Comparison of ENCODE assay signal across 34 mouse cellular contexts in the genomic region with DNA sequence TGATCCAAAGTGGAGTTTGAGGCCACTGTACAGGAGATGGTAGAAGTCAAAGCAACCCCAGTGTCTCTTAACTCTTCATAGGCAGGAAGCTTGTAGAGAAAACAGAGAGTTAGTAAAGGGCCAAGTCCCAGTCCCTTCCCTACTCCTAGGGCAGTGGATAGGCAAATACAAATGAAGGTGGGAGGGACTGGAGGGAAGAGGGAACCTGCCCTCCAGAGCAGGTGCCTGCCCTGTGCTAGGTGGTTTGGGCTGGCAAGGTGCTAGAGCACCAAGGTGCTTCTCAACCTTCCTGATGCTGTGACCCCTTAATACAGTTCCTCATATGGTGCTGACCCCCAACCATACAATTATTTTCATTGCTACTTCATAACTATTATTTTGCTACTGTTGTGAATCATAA. TPM values are rescaled to one million over a fixed set of nuclear protein-coding genes. Genes with fewer than 3 reads are reported as not detected.
"Had no signal": no experiment of that assay in that cellular context is flagged by ENCODE, and none has a peak within 500 bp of the region (broad histone marks: within the 10 kb centered on the region; RNA-seq: fewer than 3 reads in every experiment).

No protein-coding gene starts in this region.

- H3K27me3 ChIP-seq: limb, embryonic 15.5 days; liver, embryonic 13.5 days; liver, embryonic 15.5 days; lung, embryonic 15.5 days; midbrain, embryonic 12.5 days; midbrain, embryonic 13.5 days; midbrain, embryonic 15.5 days had no signal

- H3K27ac ChIP-seq: left cerebral cortex, adult 2 months; limb, embryonic 10.5 days; limb, embryonic 15.5 days; liver, embryonic 12.5 days; liver, embryonic 13.5 days; liver, embryonic 14.5 days; liver, embryonic 15.5 days; lung, embryonic 15.5 days; macrophage; midbrain, embryonic 10.5 days; midbrain, embryonic 12.5 days; midbrain, embryonic 13.5 days; midbrain, embryonic 15.5 days had no signal

- H3K4me3 ChIP-seq: left cerebral cortex, adult 2 months; limb, embryonic 10.5 days; limb, embryonic 12.5 days; limb, embryonic 13.5 days; limb, embryonic 15.5 days; liver, embryonic 12.5 days; liver, embryonic 13.5 days; liver, embryonic 15.5 days; lung, embryonic 15.5 days; megakaryocyte, embryonic 14.5 days; midbrain, embryonic 10.5 days; midbrain, embryonic 12.5 days; midbrain, embryonic 13.5 days; midbrain, embryonic 15.5 days had no signal

- H3K4me2 ChIP-seq: limb, embryonic 12.5 days; limb, embryonic 13.5 days; limb, embryonic 15.5 days; liver, embryonic 11.5 days; liver, embryonic 12.5 days; liver, embryonic 13.5 days; liver, embryonic 15.5 days; lung, embryonic 14.5 days; lung, embryonic 15.5 days; midbrain, embryonic 11.5 days; midbrain, embryonic 12.5 days; midbrain, embryonic 13.5 days; midbrain, embryonic 15.5 days had no signal

- ATAC-seq: liver, embryonic 12.5 days; liver, postnatal 0 days; lung, postnatal 0 days; midbrain, embryonic 13.5 days; midbrain, embryonic 15.5 days; midbrain, embryonic 16.5 days had no signal

- DNase-seq: left cerebral cortex, postnatal 4 days; liver; liver, embryonic 13.5 days; liver, postnatal 0 days; lung, embryonic 14.5 days; lung, postnatal 10 days; lung, postnatal 14 days; lung, postnatal 36 days; lung, postnatal 4 days; midbrain, embryonic 14.5 days had no signal

- H3K4me1 ChIP-seq: liver, embryonic 12.5 days; liver, embryonic 13.5 days; liver, embryonic 15.5 days; lung, embryonic 15.5 days; megakaryocyte, embryonic 14.5 days had no signal

- H3K9ac ChIP-seq: limb, embryonic 12.5 days; limb, embryonic 13.5 days; limb, embryonic 15.5 days; liver, embryonic 12.5 days; liver, embryonic 13.5 days; liver, embryonic 14.5 days; liver, embryonic 15.5 days; liver, postnatal 0 days; lung, embryonic 14.5 days; lung, embryonic 15.5 days; midbrain, embryonic 12.5 days; midbrain, embryonic 13.5 days; midbrain, embryonic 15.5 days had no signal

- H3K36me3 ChIP-seq: limb, embryonic 10.5 days; limb, embryonic 12.5 days; limb, embryonic 13.5 days; limb, embryonic 15.5 days; liver, embryonic 12.5 days; liver, embryonic 13.5 days; liver, embryonic 15.5 days; lung, embryonic 15.5 days; midbrain, embryonic 10.5 days; midbrain, embryonic 12.5 days; midbrain, embryonic 13.5 days; midbrain, embryonic 15.5 days had no signal

- H3K9me3 ChIP-seq: limb, embryonic 10.5 days; limb, embryonic 12.5 days; limb, embryonic 13.5 days; limb, embryonic 15.5 days; liver, embryonic 12.5 days; liver, embryonic 13.5 days; liver, embryonic 15.5 days; lung, embryonic 15.5 days; megakaryocyte, embryonic 14.5 days; midbrain, embryonic 10.5 days; midbrain, embryonic 12.5 days; midbrain, embryonic 13.5 days; midbrain, embryonic 15.5 days had no signal

RNA-seq across cellular contexts. Expression of a gene that starts 24.4 kb away (rescaled TPM):
- total RNA-seq: liver, adult 2 months; megakaryocyte progenitor cell, adult 5-6 weeks; megakaryocyte, adult 5-6 weeks; megakaryocyte-erythroid progenitor cell, adult 5-6 weeks; monocyte, adult 5-6 weeks had no signal
- polyA plus RNA-seq: limb, embryonic 10.5 days; limb, embryonic 12.5 days; liver, adult 2 months; liver, embryonic 11.5 days; liver, embryonic 13.5 days; macrophage; midbrain, embryonic 12.5 days had no signal

RNA-seq across cellular contexts. Expression of a gene that starts 26.2 kb away (rescaled TPM):
- total RNA-seq: megakaryocyte progenitor cell, adult 5-6 weeks; megakaryocyte, adult 5-6 weeks; megakaryocyte-erythroid progenitor cell, adult 5-6 weeks; monocyte, adult 5-6 weeks had no signal
- polyA plus RNA-seq: macrophage had no signal
